Mouse (Mus musculus): ENCODE measurements around the gene 2510009E07Rik. TPM values are rescaled to one million over a fixed set of nuclear protein-coding genes. Genes with fewer than 3 reads are reported as not detected.

The 2510009E07Rik gene
- total RNA-seq, 2 experiments from 2014 or later = 20.7 to 28.3 TPM

DNA sequence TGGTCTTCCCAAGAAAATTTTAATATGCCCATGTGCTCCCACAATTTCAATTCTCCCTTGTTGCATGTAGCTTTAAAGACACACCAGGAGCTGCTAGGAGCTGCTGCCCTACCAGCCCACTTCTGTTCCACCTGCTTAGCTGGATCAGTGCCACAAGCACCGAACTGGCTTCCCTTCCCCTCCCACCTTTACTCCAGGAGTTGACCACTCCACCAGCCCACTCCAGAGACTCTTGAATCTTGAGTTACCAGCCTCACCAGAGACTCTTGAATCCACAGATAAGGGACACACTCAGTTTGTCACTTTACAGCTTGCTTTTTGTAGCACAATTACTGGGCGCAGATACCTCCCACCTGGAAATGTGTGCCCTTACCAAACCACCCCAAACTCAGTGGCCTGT lies 73.8 kb downstream of the 2510009E07Rik start:
- no peak overlapping the region for H3K27ac ChIP-seq
- intact Hi-C loops (cut with DNase I) = no loop called here
- no peak for TF ChIP-seq CTCF (IDR thresholded peaks at IDR 0.05)
- H3K4me3 ChIP-seq = no peak overlapping the region
- no peak for DNase-seq

DNA sequence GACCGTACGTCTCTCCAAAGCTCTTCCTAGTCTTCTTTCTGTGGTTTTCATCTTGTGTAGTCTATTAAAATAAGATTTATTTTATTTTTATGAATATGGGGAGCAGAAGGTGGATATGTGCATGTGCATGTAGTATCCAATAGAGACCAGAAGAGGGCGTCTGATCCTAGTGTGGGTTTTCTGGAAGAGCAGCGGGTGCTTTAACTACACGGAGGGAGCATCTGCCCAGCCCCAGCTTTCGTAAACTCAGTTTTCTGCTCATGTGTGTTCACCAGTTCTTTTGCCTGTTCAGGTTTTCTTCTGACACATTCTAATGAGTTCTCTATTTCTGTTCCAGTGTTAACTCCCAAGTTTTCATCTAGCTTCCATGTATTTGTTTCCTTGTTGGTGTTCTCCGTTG lies 78.7 kb downstream of the 2510009E07Rik start:
- no peak overlapping the region for H3K4me3 ChIP-seq
- intact Hi-C loops (cut with DNase I) = loop anchor here (1.0 kb wide), 1 partner anchor 112 kb away; no protein-coding TSS in a partner anchor
- H3K27ac ChIP-seq = no peak overlapping the region
- TF ChIP-seq CTCF (IDR thresholded peaks at IDR 0.05) = peak; percentile 91
- peak; percentile 45 for DNase-seq

DNA sequence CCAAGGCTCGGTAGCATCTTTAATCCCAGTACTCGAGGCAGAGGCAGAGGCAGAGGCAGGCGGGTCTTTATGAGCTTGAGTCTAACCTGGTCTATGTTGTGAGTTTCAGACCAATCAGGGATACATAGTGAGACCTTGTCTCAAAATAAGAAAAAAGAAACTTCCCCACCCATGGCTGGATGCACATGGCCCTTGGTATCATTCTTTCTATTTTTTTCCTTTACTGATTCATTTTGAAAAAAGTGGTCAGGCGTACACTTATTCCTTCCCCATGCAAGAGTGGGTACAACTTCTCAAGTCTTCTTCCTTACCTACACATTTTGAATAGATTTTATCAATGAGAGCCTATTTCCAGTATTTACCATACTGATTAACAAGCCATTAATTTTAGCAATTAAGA lies 84.0 kb downstream of the 2510009E07Rik start:
- Histone ChIP-seq H3K27ac (no peak overlapping the region), H3K4me3 (no peak overlapping the region)
- TF ChIP-seq CTCF (IDR thresholded peaks at IDR 0.05) = no peak
- no peak for DNase-seq
- intact Hi-C loops (cut with DNase I) = no loop called here

DNA sequence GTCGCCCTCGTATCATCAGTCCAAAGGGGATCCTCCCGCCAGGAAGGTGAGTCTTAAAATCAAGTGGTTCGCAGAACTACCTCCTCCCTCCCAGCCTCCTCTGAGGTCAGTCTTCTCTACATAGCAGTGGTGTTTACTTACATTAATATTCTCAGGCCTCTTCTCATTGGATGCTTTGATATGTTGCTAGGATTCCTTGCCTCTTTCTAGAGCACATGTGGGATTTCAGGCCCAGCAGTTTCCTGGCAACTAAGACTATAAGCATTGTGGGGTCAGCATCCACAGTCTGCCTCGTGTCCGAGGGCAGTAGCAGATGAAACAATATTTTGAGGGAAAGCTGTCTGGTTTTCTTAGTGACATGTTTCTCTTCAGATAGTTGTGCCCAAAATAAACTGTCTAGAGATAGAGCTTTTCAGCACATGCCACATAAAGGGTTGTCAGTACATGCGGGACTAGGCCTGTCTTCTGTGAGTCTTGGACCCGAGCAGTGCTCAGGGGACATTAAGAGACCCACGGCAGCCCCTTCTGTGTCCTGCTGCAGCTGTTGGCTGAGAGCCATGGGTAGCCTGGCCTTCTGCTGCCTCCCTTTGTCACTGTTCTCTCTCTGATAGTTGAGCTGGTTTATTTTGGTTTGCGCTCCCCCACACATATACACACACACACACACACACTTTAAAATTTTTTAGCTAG lies 86.1 kb downstream of the 2510009E07Rik start:
- intact Hi-C loops (cut with DNase I) = no loop called here
- TF ChIP-seq CTCF (IDR thresholded peaks at IDR 0.05) = no peak
- DNase-seq = no peak
- Histone ChIP-seq H3K27ac (no peak overlapping the region), H3K4me3 (no peak overlapping the region)

- Histone ChIP-seq H3K27ac (no peak overlapping the region), H3K4me3 (no peak overlapping the region)
- intact Hi-C loops (cut with DNase I) = no loop called here
- no peak for TF ChIP-seq CTCF (IDR thresholded peaks at IDR 0.05)
- DNase-seq = no peak
Observed at GRCm38 (mm10) chr16:21607651-21608040, 86.8 kb downstream of the 2510009E07Rik start.

GRCm38 (mm10) chr16:21607021-21607650 lies 87.3 kb downstream of the 2510009E07Rik start:
- no peak overlapping the region for H3K4me3 ChIP-seq
- no peak overlapping the region for H3K27ac ChIP-seq
- intact Hi-C loops (cut with DNase I) = no loop called here
- no peak for DNase-seq
- TF ChIP-seq CTCF (IDR thresholded peaks at IDR 0.05) = no peak

DNA sequence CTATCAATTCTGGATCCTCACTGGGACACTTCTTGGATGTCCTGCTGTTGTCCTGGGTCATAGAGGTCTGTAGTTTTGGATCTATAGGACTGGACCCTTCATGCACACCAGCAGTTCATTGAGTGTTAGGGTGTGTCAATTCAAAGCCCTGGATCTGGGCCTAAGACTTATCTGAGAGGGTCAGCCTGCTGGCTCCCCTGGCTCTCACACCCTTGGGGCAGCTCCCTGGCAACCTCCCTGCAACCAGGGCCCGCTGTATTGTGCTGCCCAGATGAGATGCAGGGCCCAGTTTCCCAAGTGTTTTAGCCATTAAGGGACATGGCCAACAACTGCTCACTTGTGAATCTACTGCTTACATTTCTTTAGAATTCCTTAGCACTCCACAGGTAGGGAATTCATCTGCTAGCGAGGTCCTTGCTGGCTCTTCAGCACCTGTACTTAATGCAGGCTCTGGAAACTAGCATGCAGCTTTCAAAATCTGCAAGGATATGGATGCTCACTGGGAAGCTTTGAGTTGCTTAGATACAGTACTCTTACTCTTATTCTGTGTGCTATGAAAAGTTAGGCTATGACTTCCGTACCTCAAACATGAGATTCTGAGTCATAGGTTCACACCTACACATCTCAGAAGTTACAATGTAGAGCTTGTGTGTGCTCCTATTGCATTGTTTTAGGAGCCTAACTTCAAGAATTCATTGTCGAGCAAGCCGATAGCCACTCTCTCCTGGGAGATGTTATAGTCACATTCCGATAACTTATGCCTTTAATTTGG lies 88.0 kb downstream of the 2510009E07Rik start:
- no peak overlapping the region for H3K27ac ChIP-seq
- intact Hi-C loops (cut with DNase I) = no loop called here
- no peak for DNase-seq
- no peak for TF ChIP-seq CTCF (IDR thresholded peaks at IDR 0.05)
- no peak overlapping the region for H3K4me3 ChIP-seq

DNA sequence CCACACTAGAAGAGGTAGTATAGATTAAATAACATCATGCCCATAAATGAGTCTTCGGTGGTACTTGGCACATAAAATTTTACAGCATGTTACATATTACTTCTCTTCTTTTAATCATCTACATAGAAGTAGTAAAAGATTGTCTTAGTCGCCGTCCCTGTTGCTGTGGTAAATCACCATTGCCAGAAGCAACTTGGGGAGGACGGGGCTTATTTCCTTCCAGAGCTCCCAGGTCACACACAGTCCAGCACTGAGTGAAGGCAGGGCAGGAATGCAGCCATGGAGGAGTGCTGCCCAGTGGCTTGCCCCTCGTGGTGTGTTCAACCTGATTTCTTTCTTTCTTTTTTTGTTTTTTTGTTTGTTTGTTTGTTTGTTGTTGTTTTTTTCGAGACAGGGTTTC lies 90.1 kb downstream of the 2510009E07Rik start:
- DNase-seq = no peak
- TF ChIP-seq CTCF (IDR thresholded peaks at IDR 0.05) = no peak
- H3K27ac ChIP-seq = no peak overlapping the region
- H3K4me3 ChIP-seq = no peak overlapping the region
- intact Hi-C loops (cut with DNase I) = no loop called here

Other genes with a start within 250 kb of the 2510009E07Rik start
- 1 to 10 TPM; 5.7 to 6.8 TPM for gene Ehhadh, start 93.1 kb upstream of the 2510009E07Rik start, total RNA-seq (2021)
- under 1 TPM; 0.70 to 0.74 TPM for gene Map3k13, start 99.7 kb upstream of the 2510009E07Rik start, total RNA-seq (2021)

All from gastrocnemius, adult 2 months (tissue).